Mouse (Mus musculus) liver, embryonic 12.5 days (tissue): ENCODE data around the gene H2-Eb1. TPM values are rescaled to one million over a fixed set of nuclear protein-coding genes. Genes with fewer than 3 reads are reported as not detected.

Experiments
- ATAC-seq: fragments of 200-750 bp; cut with Nextera tagmentation; 2 replicates; pipeline ENCODE4 v1.8.0; 2017; ENCODE audit warnings: moderate number of reproducible peaks, mild to moderate bottlenecking, moderate library complexity
- H3K27ac ChIP-seq: fragments of 300-500 bp; sonication (generic); 2 replicates; pipeline ENCODE4 v1.5.1; 2016; ENCODE audit warnings: mild to moderate bottlenecking
- H3K27me3 ChIP-seq: fragments of 300-500 bp; sonication (generic); replicated peaks from 2 replicates; pipeline ENCODE4 v1.6.1; 2016; ENCODE audit warnings: mild to moderate bottlenecking, moderate library complexity
- H3K36me3 ChIP-seq: fragments of 300-500 bp; sonication (generic); 2 replicates; pipeline ENCODE4 v1.6.1; 2016; ENCODE audit warnings: mild to moderate bottlenecking, moderate library complexity
- H3K4me1 ChIP-seq: fragments of 300-500 bp; sonication (generic); 2 replicates; pipeline ENCODE4 v1.6.1; 2016
- H3K4me2 ChIP-seq: fragments of 300-500 bp; sonication (generic); 2 replicates; pipeline ENCODE4 v1.6.1; 2016; ENCODE audit warnings: mild to moderate bottlenecking, moderate library complexity
- H3K4me3 ChIP-seq: fragments of 300-500 bp; sonication (generic); 2 replicates; pipeline ENCODE4 v1.5.1; 2016; ENCODE audit warnings: mild to moderate bottlenecking, moderate library complexity
- H3K9ac ChIP-seq: fragments of 300-500 bp; sonication (generic); 2 replicates; pipeline ENCODE4 v1.6.1; 2016; ENCODE audit warnings: mild to moderate bottlenecking, moderate library complexity
- H3K9me3 ChIP-seq: fragments of 300-500 bp; sonication (generic); replicated peaks from 2 replicates; pipeline ENCODE4 v1.6.1; 2016; ENCODE audit warnings: mild to moderate bottlenecking, moderate library complexity
- WGBS: fragments of 180-500 bp; shearing (Covaris S2); methylation state at CpG from one replicate; pipeline ENCODE4 v1.1.7; 2016; ENCODE audit not compliant: insufficient replicate concordance; 5-methylcytosine and 5-hydroxymethylcytosine counted together
- polyA plus RNA-seq: library from polyadenylated mRNA; unstranded; fragments of >200 nt; fragmentation: Nextera tagmentation; extraction: Ambion mirVana; gene quantifications from 2 replicates; pipeline ENCODE4 v1.2.1, GENCODE M21; 2016

The H2-Eb1 gene
- polyA plus RNA-seq, 1 experiment from 2014 or later: 0.15 TPM

GRCm38 (mm10) chr17:34329807-34330206 is 24.1 kb downstream of the H2-Eb1 start:
- Histone ChIP-seq H3K9me3 (no peaks in the 10 kb centered on the region), H3K4me2 (no peak overlapping the region), H3K27ac (no peak overlapping the region), H3K9ac (no peak overlapping the region), H3K4me3 (no peak overlapping the region), H3K4me1 (no peaks in the 10 kb centered on the region), H3K27me3 (no peaks in the 10 kb centered on the region; the same call in 1 of the 2 replicates), H3K36me3 (no peaks in the 10 kb centered on the region)
- ATAC-seq: no peak
- 12% methylated on average over 2 of the region's 2 CpGs for WGBS

DNA sequence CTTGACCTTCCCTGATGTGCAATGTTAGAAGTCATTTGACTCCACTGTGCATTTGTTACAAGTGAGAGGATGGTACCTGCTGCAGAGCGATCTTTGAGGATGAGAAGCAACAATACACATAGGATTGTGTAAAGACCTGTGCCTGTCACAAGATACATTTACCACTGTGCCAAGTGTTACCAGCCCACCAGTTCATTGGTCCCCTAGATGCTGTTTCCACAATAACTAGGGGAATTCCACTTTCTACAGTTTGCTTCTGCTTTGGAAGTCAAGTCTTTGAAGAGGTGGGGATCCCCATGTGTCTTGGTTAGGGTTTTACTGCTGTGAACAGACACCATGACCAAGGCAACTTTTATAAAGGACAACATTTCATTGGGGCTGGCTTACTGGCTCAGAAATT is 25.5 kb downstream of the H2-Eb1 start:
- Histone ChIP-seq H3K4me1 (no peaks in the 10 kb centered on the region), H3K4me2 (no peak overlapping the region), H3K36me3 (no peaks in the 10 kb centered on the region), H3K9me3 (no peaks in the 10 kb centered on the region), H3K4me3 (no peak overlapping the region), H3K9ac (no peak overlapping the region), H3K27ac (no peak overlapping the region), H3K27me3 (no peaks in the 10 kb centered on the region; the same call in 1 of the 2 replicates)
- WGBS: 72% methylated on average over 1 of the region's 1 CpGs
- ATAC-seq: no peak

DNA sequence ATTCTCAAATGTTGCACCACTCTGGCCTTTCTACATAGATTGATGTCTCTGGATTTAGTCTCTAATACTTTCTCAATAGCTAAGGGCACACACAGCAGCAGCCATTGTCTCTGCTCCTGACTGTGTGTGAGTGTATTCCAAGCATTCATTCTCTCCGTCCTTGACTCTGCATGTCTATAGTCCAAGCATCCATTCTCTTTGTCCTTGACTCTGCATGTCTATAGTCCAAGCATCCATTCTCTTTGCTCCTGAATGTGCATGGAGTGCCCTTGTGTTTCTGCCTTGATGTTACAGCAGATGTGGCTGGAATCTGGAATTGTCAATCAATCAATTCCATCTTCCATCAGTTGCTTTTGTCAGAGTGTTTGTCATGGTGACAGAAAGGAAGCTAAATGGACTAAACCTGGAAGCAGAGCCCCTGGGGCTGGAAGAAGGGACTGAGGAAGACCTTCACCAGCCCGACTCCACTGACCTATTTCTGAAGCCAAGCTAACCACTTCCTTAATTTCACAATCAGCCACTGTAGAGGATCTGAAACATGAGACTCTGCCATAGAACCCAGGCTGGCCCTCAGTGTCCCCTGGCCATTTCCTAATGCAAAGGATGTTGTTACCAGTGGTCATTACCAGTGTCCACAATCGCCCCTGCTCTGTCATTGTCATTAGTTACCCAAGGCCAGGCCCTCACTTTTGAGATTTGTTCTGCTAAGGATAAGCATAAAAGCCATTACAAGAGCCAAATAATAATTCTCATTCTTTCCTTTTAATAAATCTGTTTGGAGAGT is 35.1 kb downstream of the H2-Eb1 start:
- H3K36me3 ChIP-seq: no peaks in the 10 kb centered on the region
- ATAC-seq: no peak
- H3K9me3 ChIP-seq: no peaks in the 10 kb centered on the region
- H3K4me1 ChIP-seq: no peaks in the 10 kb centered on the region
- peaks cover 6% of the 10 kb centered on the region; the same call in 1 of the 2 replicates for H3K27me3 ChIP-seq
- no peak overlapping the region for H3K4me3 ChIP-seq
- no peak overlapping the region for H3K4me2 ChIP-seq
- H3K27ac ChIP-seq: no peak overlapping the region
- 26% methylated on average over 3 of the region's 3 CpGs for WGBS
- H3K9ac ChIP-seq: no peak overlapping the region

GRCm38 (mm10) chr17:34344882-34345281 is 39.2 kb downstream of the H2-Eb1 start:
- H3K36me3 ChIP-seq: no peaks in the 10 kb centered on the region
- peaks cover 9% of the 10 kb centered on the region; the same call in 1 of the 2 replicates for H3K27me3 ChIP-seq
- H3K4me2 ChIP-seq: no peak overlapping the region
- H3K9me3 ChIP-seq: no peaks in the 10 kb centered on the region
- H3K9ac ChIP-seq: no peak overlapping the region
- H3K27ac ChIP-seq: no peak overlapping the region
- WGBS: 79% methylated on average over 4 of the region's 4 CpGs
- no peaks in the 10 kb centered on the region for H3K4me1 ChIP-seq
- no peak overlapping the region for H3K4me3 ChIP-seq
- no peak for ATAC-seq

- Histone ChIP-seq H3K9me3 (no peaks in the 10 kb centered on the region), H3K4me1 (no peaks in the 10 kb centered on the region), H3K4me2 (no peak overlapping the region), H3K36me3 (no peaks in the 10 kb centered on the region), H3K27me3 (peaks cover 11% of the 10 kb centered on the region; the same call in 1 of the 2 replicates), H3K4me3 (no peak overlapping the region), H3K27ac (no peak overlapping the region), H3K9ac (no peak overlapping the region)
- ATAC-seq: no peak
- WGBS: 62% methylated on average over 7 of the region's 7 CpGs
Measured at GRCm38 (mm10) chr17:34345486-34345885, 39.8 kb downstream of the H2-Eb1 start.

GRCm38 (mm10) chr17:34346041-34346440 is 40.4 kb downstream of the H2-Eb1 start:
- 26% methylated on average over 3 of the region's 3 CpGs for WGBS
- peaks cover 14% of the 10 kb centered on the region; the same call in 1 of the 2 replicates for H3K27me3 ChIP-seq

GRCm38 (mm10) chr17:34347606-34348308 is 42.1 kb downstream of the H2-Eb1 start:
- no peak for ATAC-seq
- WGBS: 31% methylated on average over 6 of the region's 6 CpGs

More at GRCm38 (mm10) chr17:34346041-34346440, 40.4 kb downstream of the H2-Eb1 start:
- no peaks in the 10 kb centered on the region for H3K36me3 ChIP-seq
- no peaks in the 10 kb centered on the region for H3K4me1 ChIP-seq
- H3K4me3 ChIP-seq: no peak overlapping the region
- H3K27ac ChIP-seq: no peak overlapping the region
- no peak overlapping the region for H3K9ac ChIP-seq
- H3K9me3 ChIP-seq: no peaks in the 10 kb centered on the region
- no peak overlapping the region for H3K4me2 ChIP-seq
- ATAC-seq: no peak

GRCm38 (mm10) chr17:34349429-34349828 is 43.8 kb downstream of the H2-Eb1 start:
- Histone ChIP-seq H3K9me3 (no peaks in the 10 kb centered on the region), H3K36me3 (no peaks in the 10 kb centered on the region), H3K27ac (no peak overlapping the region), H3K4me2 (no peak overlapping the region), H3K4me3 (no peak overlapping the region), H3K9ac (no peak overlapping the region), H3K27me3 (peaks cover 13% of the 10 kb centered on the region; the same call in 1 of the 2 replicates), H3K4me1 (no peaks in the 10 kb centered on the region)
- no peak for ATAC-seq
- 4% methylated on average over 4 of the region's 4 CpGs for WGBS

More at GRCm38 (mm10) chr17:34347606-34348308, 42.1 kb downstream of the H2-Eb1 start:
- H3K4me3 ChIP-seq: no peak overlapping the region
- no peaks in the 10 kb centered on the region for H3K9me3 ChIP-seq
- H3K4me2 ChIP-seq: no peak overlapping the region
- no peak overlapping the region for H3K27ac ChIP-seq
- peaks cover 14% of the 10 kb centered on the region; the same call in 1 of the 2 replicates for H3K27me3 ChIP-seq
- H3K36me3 ChIP-seq: no peaks in the 10 kb centered on the region
- H3K9ac ChIP-seq: no peak overlapping the region
- H3K4me1 ChIP-seq: no peaks in the 10 kb centered on the region

GRCm38 (mm10) chr17:34354539-34354938 is 48.9 kb downstream of the H2-Eb1 start, which contains the start of gene Btnl2:
Gene Btnl2 (plus strand): TSS chr17:34354822.
- no peak within 1 kb of the TSS for H3K9ac ChIP-seq
- peaks cover 8% of the 10 kb centered on the region; the same call in 1 of the 2 replicates for H3K27me3 ChIP-seq
- WGBS: 62% methylated on average over 5 of the region's 5 CpGs
- ATAC-seq: no peak
- no peaks in the 10 kb centered on the region for H3K36me3 ChIP-seq
- no peaks in the 10 kb centered on the region for H3K9me3 ChIP-seq
- no peak within 1 kb of the TSS for H3K27ac ChIP-seq
- H3K4me3 ChIP-seq: no peak within 1 kb of the TSS
- H3K4me2 ChIP-seq: no peak within 1 kb of the TSS
- no peaks in the 10 kb centered on the region for H3K4me1 ChIP-seq

DNA sequence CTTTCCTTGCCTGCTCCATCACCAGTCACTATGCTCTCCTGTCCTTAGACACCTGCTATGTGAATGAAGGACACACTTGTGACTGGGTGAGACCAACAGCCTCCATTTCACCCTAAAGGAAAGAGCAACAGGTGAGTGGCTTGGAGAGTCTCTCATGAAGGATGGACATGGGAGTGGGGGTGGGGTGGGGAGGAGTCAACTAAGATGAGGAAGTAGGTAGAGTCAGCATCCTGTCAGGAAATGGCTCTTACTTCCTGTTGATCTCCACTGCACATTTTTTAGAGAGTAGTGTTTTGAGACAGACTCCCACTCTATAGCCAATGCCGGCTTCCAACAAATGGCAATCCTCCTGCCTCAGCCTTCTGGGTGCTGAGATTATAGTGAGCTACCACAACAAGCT is 49.3 kb downstream of the H2-Eb1 start:
- no peak overlapping the region for H3K4me3 ChIP-seq
- no peaks in the 10 kb centered on the region for H3K9me3 ChIP-seq
- H3K36me3 ChIP-seq: no peaks in the 10 kb centered on the region
- peaks cover 4% of the 10 kb centered on the region; the same call in 1 of the 2 replicates for H3K27me3 ChIP-seq
- H3K4me1 ChIP-seq: no peaks in the 10 kb centered on the region
- no peak overlapping the region for H3K9ac ChIP-seq
- WGBS: 6% methylated on average over 1 of the region's 1 CpGs
- ATAC-seq: no peak
- H3K4me2 ChIP-seq: no peak overlapping the region
- no peak overlapping the region for H3K27ac ChIP-seq

GRCm38 (mm10) chr17:34362954-34363546 is 57.4 kb downstream of the H2-Eb1 start:
- WGBS: 70% methylated on average over 15 of the region's 15 CpGs
- Histone ChIP-seq H3K4me3 (no peak overlapping the region), H3K27me3 (peaks cover 11% of the 10 kb centered on the region; the same call in 1 of the 2 replicates), H3K4me2 (no peak overlapping the region), H3K4me1 (no peaks in the 10 kb centered on the region), H3K9me3 (no peaks in the 10 kb centered on the region), H3K27ac (no peak overlapping the region), H3K36me3 (no peaks in the 10 kb centered on the region), H3K9ac (no peak overlapping the region)
- no peak for ATAC-seq
